Mouse (Mus musculus): Measurements from ENCODE around the gene Xpnpep1. TPM values are rescaled to one million over a fixed set of nuclear protein-coding genes. Genes with fewer than 3 reads are reported as not detected.

The Xpnpep1 gene
- polyA plus RNA-seq, 1 experiment = 250 TPM

DNA sequence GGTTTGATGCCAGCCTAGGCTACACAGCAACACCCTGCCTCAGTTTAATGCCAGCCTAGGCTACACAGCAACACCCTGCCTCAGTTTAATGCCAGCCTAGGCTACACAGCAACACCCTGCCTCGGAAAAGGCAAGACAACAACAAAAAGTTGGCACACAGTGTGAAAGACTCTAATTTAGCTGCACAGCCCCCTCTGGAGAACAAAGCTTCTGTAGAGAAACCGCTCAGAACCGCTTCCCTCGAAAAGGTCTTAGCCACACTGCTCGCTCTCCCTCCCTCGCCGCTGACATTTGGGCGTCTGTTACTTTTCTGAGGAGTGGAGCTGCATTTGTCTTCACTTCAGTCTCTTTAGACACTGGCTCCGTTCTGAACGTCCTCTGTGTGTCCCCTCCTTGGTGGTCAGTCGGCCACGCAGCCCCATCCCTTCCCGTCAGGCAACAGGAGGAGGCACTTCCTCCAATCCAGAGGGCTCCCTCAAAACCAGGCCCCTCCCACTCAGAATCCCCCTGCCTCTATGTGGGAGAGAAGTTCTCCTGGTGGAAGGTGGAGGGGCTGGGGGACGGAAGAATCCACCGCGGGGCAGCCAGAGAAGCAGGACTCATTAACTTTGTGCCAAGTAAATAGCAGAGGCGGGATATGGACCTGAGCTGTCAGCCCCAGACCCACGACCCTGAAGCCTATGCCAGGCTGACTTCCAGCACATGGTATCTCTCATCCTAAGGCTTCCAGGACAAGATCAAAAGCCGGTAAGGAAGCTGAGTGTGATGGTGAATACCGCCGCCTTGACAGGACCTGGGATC, 24.9 kb downstream of the Xpnpep1 start:
- H3K27ac ChIP-seq (ENCODE audit: insufficient read depth, low read depth, low read length) = no peak overlapping the region
- WGBS = 66% methylated on average over 21 of the region's 21 CpGs
- no peaks in the 10 kb centered on the region for H3K27me3 ChIP-seq (replicated peaks; ENCODE audit: control insufficient read depth, insufficient read depth, low read length)
- no peaks in the 10 kb centered on the region for H3K36me3 ChIP-seq (ENCODE audit: control insufficient read depth, insufficient read depth, low read length)
- peaks cover 4% of the 10 kb centered on the region; the same call in 1 of the 2 replicates for H3K4me1 ChIP-seq (ENCODE audit: control insufficient read depth, insufficient read depth, low read length)
- DNase-seq = no peak
- H3K4me3 ChIP-seq (ENCODE audit: insufficient read depth, low read depth, low read length) = no peak overlapping the region
- TF ChIP-seq CTCF (conservative IDR thresholded peaks at IDR 0.05; ENCODE audit: insufficient read depth, insufficient read length, low read depth, low read length) (no peak), POLR2A (IDR thresholded peaks at IDR 0.05; ENCODE audit: low read depth, low read length) (no peak)

DNA sequence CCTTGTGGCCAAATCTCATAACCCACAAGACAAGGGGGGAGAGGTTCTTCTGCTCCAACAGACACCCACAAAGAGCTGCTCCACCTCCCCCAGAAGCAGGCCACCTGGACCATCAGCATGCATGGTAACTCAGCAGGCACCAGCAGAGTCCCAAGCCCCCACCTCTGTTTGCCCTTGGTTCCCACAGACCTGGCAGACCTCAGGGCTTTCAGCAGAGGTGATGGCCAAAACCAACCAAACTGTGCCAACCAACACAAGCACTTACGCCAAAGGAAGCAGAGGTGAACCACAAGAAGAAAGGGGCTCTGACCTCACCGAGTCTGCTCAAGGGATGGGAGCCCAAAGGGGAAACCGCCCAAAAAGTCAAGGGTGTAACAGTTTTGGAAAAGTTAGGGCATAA, 26.3 kb downstream of the Xpnpep1 start:
- H3K27ac ChIP-seq (ENCODE audit: insufficient read depth, low read depth, low read length) = no peak overlapping the region
- TF ChIP-seq CTCF (conservative IDR thresholded peaks at IDR 0.05; ENCODE audit: insufficient read depth, insufficient read length, low read depth, low read length) = no peak
- TF ChIP-seq POLR2A (IDR thresholded peaks at IDR 0.05; ENCODE audit: low read depth, low read length) = no peak
- no peaks in the 10 kb centered on the region for H3K36me3 ChIP-seq (ENCODE audit: control insufficient read depth, insufficient read depth, low read length)
- H3K4me1 ChIP-seq (ENCODE audit: control insufficient read depth, insufficient read depth, low read length) = peaks cover 4% of the 10 kb centered on the region; the same call in 1 of the 2 replicates
- no peaks in the 10 kb centered on the region for H3K27me3 ChIP-seq (replicated peaks; ENCODE audit: control insufficient read depth, insufficient read depth, low read length)
- no peak for DNase-seq
- H3K4me3 ChIP-seq (ENCODE audit: insufficient read depth, low read depth, low read length) = no peak overlapping the region
- WGBS = 77% methylated on average over 3 of the region's 3 CpGs

DNA sequence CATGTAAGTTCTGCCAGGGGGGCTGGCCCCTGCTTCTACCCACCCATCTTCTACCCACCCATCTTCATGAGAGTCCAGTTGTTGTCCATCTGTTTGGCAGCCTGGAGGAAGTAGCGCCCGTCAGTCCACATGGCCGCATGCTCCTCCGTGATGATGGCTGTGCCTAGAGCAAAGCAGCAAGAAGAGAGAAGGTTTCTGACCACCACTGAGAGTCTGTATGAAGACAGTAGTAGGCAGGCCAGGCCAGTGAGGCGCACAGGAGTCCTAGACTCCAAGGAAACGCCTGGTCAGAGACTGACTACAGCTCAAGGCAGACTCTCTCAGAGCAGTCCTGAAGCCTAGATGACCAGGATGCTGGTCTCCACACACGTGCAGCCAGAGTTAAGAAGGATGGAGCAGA, 26.7 kb downstream of the Xpnpep1 start:
- no peaks in the 10 kb centered on the region for H3K36me3 ChIP-seq (ENCODE audit: control insufficient read depth, insufficient read depth, low read length)
- no peak overlapping the region for H3K4me3 ChIP-seq (ENCODE audit: insufficient read depth, low read depth, low read length)
- no peaks in the 10 kb centered on the region for H3K27me3 ChIP-seq (replicated peaks; ENCODE audit: control insufficient read depth, insufficient read depth, low read length)
- no peak overlapping the region for H3K27ac ChIP-seq (ENCODE audit: insufficient read depth, low read depth, low read length)
- DNase-seq = no peak
- peaks cover under 1% of the 10 kb centered on the region; the same call in 1 of the 2 replicates for H3K4me1 ChIP-seq (ENCODE audit: control insufficient read depth, insufficient read depth, low read length)
- TF ChIP-seq POLR2A (IDR thresholded peaks at IDR 0.05; ENCODE audit: low read depth, low read length) (no peak), CTCF (conservative IDR thresholded peaks at IDR 0.05; ENCODE audit: insufficient read depth, insufficient read length, low read depth, low read length) (no peak)
- WGBS = 86% methylated on average over 7 of the region's 7 CpGs

DNA sequence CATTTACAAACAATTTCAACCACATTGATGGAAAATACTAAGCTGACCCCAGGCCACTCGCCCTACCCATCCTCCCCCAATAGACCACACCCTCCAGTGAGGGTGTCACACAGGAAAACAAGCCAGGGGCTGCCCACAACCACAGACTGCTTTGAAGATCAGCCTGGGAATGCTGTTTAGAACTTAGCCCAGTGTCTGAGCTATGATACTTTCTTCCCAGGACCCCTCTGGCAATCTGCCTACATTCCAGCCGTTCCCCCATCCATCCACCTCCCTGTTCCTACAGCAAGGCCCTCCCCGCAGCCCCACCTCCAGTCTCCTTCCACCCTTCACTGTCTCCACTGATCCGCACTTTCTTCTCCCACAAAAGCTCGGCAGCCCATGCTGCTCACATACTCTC, 29.1 kb downstream of the Xpnpep1 start:
- TF ChIP-seq POLR2A (IDR thresholded peaks at IDR 0.05; ENCODE audit: low read depth, low read length) = no peak
- TF ChIP-seq CTCF (conservative IDR thresholded peaks at IDR 0.05; ENCODE audit: insufficient read depth, insufficient read length, low read depth, low read length) = no peak
- no peak overlapping the region for H3K27ac ChIP-seq (ENCODE audit: insufficient read depth, low read depth, low read length)
- 69% methylated on average over 5 of the region's 5 CpGs for WGBS
- H3K36me3 ChIP-seq (ENCODE audit: control insufficient read depth, insufficient read depth, low read length) = no peaks in the 10 kb centered on the region
- no peak overlapping the region for H3K4me3 ChIP-seq (ENCODE audit: insufficient read depth, low read depth, low read length)
- no peaks in the 10 kb centered on the region for H3K27me3 ChIP-seq (replicated peaks; ENCODE audit: control insufficient read depth, insufficient read depth, low read length)
- no peaks in the 10 kb centered on the region for H3K4me1 ChIP-seq (ENCODE audit: control insufficient read depth, insufficient read depth, low read length)
- no peak for DNase-seq

DNA sequence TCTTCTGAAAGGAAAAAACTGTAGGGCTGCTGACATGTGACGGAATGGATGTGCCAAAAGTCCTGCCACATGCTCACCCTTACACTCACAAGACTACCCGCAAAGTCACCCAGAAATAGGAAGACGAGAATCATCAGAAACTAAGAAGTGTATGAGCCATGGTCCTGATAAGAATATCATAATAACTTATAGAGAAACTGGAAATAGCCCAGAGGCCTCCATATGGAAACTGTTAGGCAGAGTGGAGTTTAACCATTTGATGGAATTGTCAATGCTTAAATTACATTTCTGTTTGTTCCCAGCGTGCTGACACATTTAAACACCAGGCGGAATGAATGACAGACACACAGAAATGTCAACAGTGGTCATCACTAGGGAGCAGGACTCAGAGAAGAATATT, 31.1 kb downstream of the Xpnpep1 start:
- no peak overlapping the region for H3K27ac ChIP-seq (ENCODE audit: insufficient read depth, low read depth, low read length)
- no peaks in the 10 kb centered on the region for H3K27me3 ChIP-seq (replicated peaks; ENCODE audit: control insufficient read depth, insufficient read depth, low read length)
- no peak for TF ChIP-seq CTCF (conservative IDR thresholded peaks at IDR 0.05; ENCODE audit: insufficient read depth, insufficient read length, low read depth, low read length)
- TF ChIP-seq POLR2A (IDR thresholded peaks at IDR 0.05; ENCODE audit: low read depth, low read length) = no peak
- H3K4me3 ChIP-seq (ENCODE audit: insufficient read depth, low read depth, low read length) = no peak overlapping the region
- DNase-seq = no peak
- no peaks in the 10 kb centered on the region for H3K36me3 ChIP-seq (ENCODE audit: control insufficient read depth, insufficient read depth, low read length)
- H3K4me1 ChIP-seq (ENCODE audit: control insufficient read depth, insufficient read depth, low read length) = no peaks in the 10 kb centered on the region
- WGBS = 89% methylated on average over 5 of the region's 5 CpGs

DNA sequence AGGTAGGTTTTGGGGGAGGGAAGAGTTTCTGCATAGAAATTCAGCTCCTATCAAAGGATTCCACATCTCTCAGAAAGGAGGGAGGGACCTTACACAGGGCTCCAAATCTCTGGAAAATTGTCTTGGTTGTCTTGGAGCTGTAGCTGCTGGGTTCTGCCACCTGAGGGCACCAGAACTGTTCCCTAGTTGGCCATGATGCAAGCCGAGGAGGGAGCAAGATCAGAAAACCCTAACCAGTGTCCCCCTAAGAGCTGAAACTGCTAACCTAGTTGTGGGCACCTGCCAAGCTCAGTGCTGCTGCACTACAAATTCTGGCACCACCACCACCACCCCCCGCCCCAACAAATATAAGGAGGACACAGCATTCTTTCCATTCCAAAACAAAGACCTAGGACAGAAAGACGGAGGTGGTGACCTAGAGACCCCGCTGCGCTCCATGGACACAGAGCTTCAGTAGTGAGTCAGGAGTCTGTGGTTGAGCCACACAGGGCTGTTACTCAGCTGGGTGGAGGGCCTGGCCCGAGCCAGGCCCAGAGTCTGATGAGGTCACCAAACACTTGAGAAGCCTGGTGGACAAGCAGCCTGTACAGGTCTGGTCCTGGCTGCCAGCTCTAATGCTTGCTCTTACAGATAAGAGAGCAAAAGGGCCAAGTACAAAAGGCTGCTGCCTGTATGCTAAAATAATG, 31.9 kb downstream of the Xpnpep1 start:
- WGBS = 52% methylated on average over 6 of the region's 6 CpGs
- peak; percentile 75 for DNase-seq
- Histone ChIP-seq H3K27me3 (replicated peaks; ENCODE audit: control insufficient read depth, insufficient read depth, low read length) (no peaks in the 10 kb centered on the region), H3K36me3 (ENCODE audit: control insufficient read depth, insufficient read depth, low read length) (no peaks in the 10 kb centered on the region), H3K4me1 (ENCODE audit: control insufficient read depth, insufficient read depth, low read length) (no peaks in the 10 kb centered on the region), H3K27ac (ENCODE audit: insufficient read depth, low read depth, low read length) (no peak overlapping the region), H3K4me3 (ENCODE audit: insufficient read depth, low read depth, low read length) (no peak overlapping the region)
- TF ChIP-seq CTCF (conservative IDR thresholded peaks at IDR 0.05; ENCODE audit: insufficient read depth, insufficient read length, low read depth, low read length) (peak; percentile 83), POLR2A (IDR thresholded peaks at IDR 0.05; ENCODE audit: low read depth, low read length) (no peak)

DNA sequence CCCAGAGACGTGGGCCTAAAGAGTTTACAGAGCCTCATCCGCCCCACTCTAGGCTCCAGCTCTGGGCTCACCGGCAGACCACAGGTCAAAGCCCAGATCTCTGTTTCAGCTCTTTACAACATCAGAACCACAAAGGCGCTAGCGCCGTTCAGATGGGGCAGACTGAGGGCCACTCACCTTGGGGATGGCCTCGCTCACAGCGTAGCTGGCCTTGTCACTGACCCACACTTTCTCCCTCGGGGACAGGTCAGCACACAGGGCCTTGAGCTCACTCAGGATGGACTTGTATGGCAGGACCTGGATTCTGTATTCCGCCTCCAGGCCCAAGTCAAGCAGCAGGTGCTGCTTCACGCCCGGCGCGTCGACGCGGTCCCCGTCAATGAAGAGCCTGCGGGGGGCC, 34.0 kb downstream of the Xpnpep1 start:
- TF ChIP-seq CTCF (conservative IDR thresholded peaks at IDR 0.05; ENCODE audit: insufficient read depth, insufficient read length, low read depth, low read length) (no peak), POLR2A (IDR thresholded peaks at IDR 0.05; ENCODE audit: low read depth, low read length) (no peak)
- 97% methylated on average over 19 of the region's 19 CpGs for WGBS

More for the DNA sequence above, 34.0 kb downstream of the Xpnpep1 start:
- Histone ChIP-seq H3K4me3 (ENCODE audit: insufficient read depth, low read depth, low read length) (no peak overlapping the region), H3K27me3 (replicated peaks; ENCODE audit: control insufficient read depth, insufficient read depth, low read length) (no peaks in the 10 kb centered on the region), H3K4me1 (ENCODE audit: control insufficient read depth, insufficient read depth, low read length) (no peaks in the 10 kb centered on the region), H3K27ac (ENCODE audit: insufficient read depth, low read depth, low read length) (no peak overlapping the region), H3K36me3 (ENCODE audit: control insufficient read depth, insufficient read depth, low read length) (no peaks in the 10 kb centered on the region; the same call in 1 of the 2 replicates)
- DNase-seq = no peak
